Mouse (Mus musculus) erythroblast, embryonic 14.5 days (primary cell): ENCODE data around the gene Klhl36.

ENCODE experiments used
- GATA1 ChIP-seq: IDR thresholded peaks from 2 replicates; pipeline ENCODE4 v1.6.1; 2012; ENCODE audit warnings: low read length, inconsistent platforms, mixed read lengths
- TAL1 ChIP-seq: IDR thresholded peaks from 3 replicates; pipeline ENCODE4 v1.6.1; 2012; ENCODE audit warnings: low read length, inconsistent platforms, mixed read lengths

- TF ChIP-seq GATA1, result no peak
- no peak for TF ChIP-seq TAL1
Observed at GRCm38 (mm10) chr8:119853521-119853920, 8.5 kb upstream of the Klhl36 start.
